Comparison of ENCODE assay signal across 22 mouse cellular contexts in genomic region chr16:37796270-37796669, GRCm38 (mm10). TPM values are rescaled to one million over a fixed set of nuclear protein-coding genes. Genes with fewer than 3 reads are reported as not detected.
"Had no signal": no experiment of that assay in that cellular context is flagged by ENCODE, and none has a peak within 500 bp of the region (broad histone marks: within the 10 kb centered on the region; RNA-seq: fewer than 3 reads in every experiment).

No protein-coding gene starts in this region.

- H3K9me3 ChIP-seq: limb, embryonic 10.5 days; limb, embryonic 13.5 days; liver, embryonic 12.5 days; liver, embryonic 15.5 days; lung, embryonic 15.5 days; midbrain, embryonic 10.5 days; midbrain, embryonic 13.5 days; neural tube, embryonic 13.5 days had no signal

- H3K4me1 ChIP-seq: liver, embryonic 12.5 days; liver, embryonic 15.5 days; midbrain, embryonic 13.5 days had no signal

- H3K4me2 ChIP-seq: limb, embryonic 13.5 days; liver, embryonic 12.5 days; liver, embryonic 15.5 days; lung, embryonic 15.5 days; midbrain, embryonic 13.5 days; neural tube, embryonic 13.5 days had no signal

- ATAC-seq: liver, embryonic 12.5 days; midbrain, embryonic 13.5 days; midbrain, embryonic 16.5 days had no signal

- H3K27me3 ChIP-seq: limb, embryonic 13.5 days; liver, embryonic 12.5 days; liver, embryonic 15.5 days; lung, embryonic 15.5 days; midbrain, embryonic 13.5 days; neural tube, embryonic 13.5 days had no signal

- DNase-seq: kidney, postnatal 14 days; kidney, postnatal 4 days; liver; lung, adult 18-20 months; lung, postnatal 10 days; lung, postnatal 36 days; retina, postnatal 1 day; right cerebral cortex, postnatal 25 days; thymus, adult 18-20 months; thymus, postnatal 36 days had no signal

- H3K9ac ChIP-seq: limb, embryonic 13.5 days; liver, embryonic 12.5 days; liver, embryonic 15.5 days; lung, embryonic 15.5 days; midbrain, embryonic 13.5 days; neural tube, embryonic 13.5 days had no signal

- H3K36me3 ChIP-seq: liver, embryonic 15.5 days; midbrain, embryonic 13.5 days had no signal

- H3K4me3 ChIP-seq: limb, embryonic 10.5 days; limb, embryonic 13.5 days; liver, embryonic 12.5 days; liver, embryonic 15.5 days; lung, embryonic 15.5 days; megakaryocyte, embryonic 14.5 days; midbrain, embryonic 10.5 days; midbrain, embryonic 13.5 days; myocyte; neural tube, embryonic 13.5 days had no signal

- H3K27ac ChIP-seq: limb, embryonic 10.5 days; limb, embryonic 13.5 days; liver, embryonic 12.5 days; liver, embryonic 15.5 days; lung, embryonic 15.5 days; midbrain, embryonic 10.5 days; midbrain, embryonic 13.5 days; neural tube, embryonic 13.5 days had no signal

RNA-seq across cellular contexts. Expression of gene Fstl1, which starts 19.6 kb away (rescaled TPM):
- total RNA-seq: monocyte, adult 5-6 weeks had no signal
